Mouse (Mus musculus): Measurements from ENCODE around the gene Slc9a5. TPM values are rescaled to one million over a fixed set of nuclear protein-coding genes. Genes with fewer than 3 reads are reported as not detected.

The Slc9a5 gene
- total and polyA plus RNA-seq, 3 experiments: 0.49 to 0.99 (median 0.68) TPM

DNA sequence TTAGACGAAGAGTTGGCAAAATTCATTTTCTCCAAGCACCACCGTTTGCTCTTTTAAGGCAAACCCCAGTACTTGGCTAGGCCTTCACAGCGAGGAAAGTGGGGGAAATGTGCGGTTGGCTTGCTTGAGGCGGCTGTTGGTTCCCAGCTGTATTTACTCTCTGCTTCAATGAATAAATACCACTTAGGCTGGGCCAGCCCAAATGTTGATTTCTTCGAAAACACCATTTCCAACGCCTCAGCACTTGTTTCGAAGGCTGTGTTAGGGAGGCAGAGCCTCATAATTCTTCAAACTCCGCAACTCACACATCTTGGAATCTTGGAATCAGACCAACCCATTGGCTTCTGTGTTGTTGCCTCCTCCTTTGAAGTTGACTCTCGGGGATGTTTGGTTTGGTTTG is 57.8 kb downstream of the Slc9a5 start:
- Histone ChIP-seq H3K4me1 (ENCODE audit: insufficient read depth, low read depth, low read length) (no peaks in the 10 kb centered on the region), H3K4me3 (ENCODE audit: low read depth, low read length) (no peak overlapping the region), H3K36me3 (replicated peaks) (no peaks in the 10 kb centered on the region), H3K27me3 (ENCODE audit: insufficient read depth, low read length) (peaks cover 6% of the 10 kb centered on the region), H3K9me3 (replicated peaks) (no peaks in the 10 kb centered on the region)
- ATAC-seq (ENCODE audit: extremely low read depth, insufficient number of reproducible peaks, low FRiP score, poor library complexity, severe bottlenecking) (no peak), DNase-seq (ENCODE audit: low spot score) (no peak)
- TF ChIP-seq GATA2 (IDR thresholded peaks at IDR 0.05; ENCODE audit: borderline replicate concordance, low read depth, low read length) (no peak), TAL1 (conservative IDR thresholded peaks at IDR 0.05; ENCODE audit: low read depth, low read length) (no peak), CTCF (IDR thresholded peaks at IDR 0.05; ENCODE audit: low read depth, low read length) (no peak), POLR2AphosphoS5 (IDR thresholded peaks at IDR 0.05; ENCODE audit: insufficient replicate concordance, low read depth, low read length) (no peak), GATA1 (IDR thresholded peaks at IDR 0.05; ENCODE audit: borderline replicate concordance, low read length) (no peak)

DNA sequence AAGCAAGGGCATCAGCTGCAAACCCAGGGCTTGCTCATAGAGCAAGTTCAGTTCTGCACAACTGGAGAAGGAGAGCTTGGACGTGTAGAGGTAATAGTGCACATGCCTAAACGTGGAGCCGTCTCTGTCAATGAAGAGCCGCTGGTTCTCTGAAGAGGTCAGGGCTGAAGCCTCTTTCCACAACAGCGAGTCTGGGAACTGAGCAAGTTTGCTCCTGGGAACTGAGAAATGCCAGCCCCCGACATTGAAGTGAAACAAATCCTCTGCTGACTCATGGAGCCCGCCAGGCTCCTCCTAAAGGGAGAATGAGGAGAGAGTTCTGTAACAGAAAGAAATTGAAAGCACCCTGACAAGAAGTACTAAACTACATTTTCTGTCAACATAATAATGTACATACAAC is 59.7 kb downstream of the Slc9a5 start:
- Histone ChIP-seq H3K4me3 (ENCODE audit: low read depth, low read length) (no peak overlapping the region), H3K27me3 (ENCODE audit: insufficient read depth, low read length) (peaks cover 6% of the 10 kb centered on the region; the same call in 1 of the 2 replicates), H3K9me3 (replicated peaks) (no peaks in the 10 kb centered on the region), H3K36me3 (replicated peaks) (no peaks in the 10 kb centered on the region), H3K4me1 (ENCODE audit: insufficient read depth, low read depth, low read length) (no peaks in the 10 kb centered on the region)
- no peak for TF ChIP-seq GATA2 (IDR thresholded peaks at IDR 0.05; ENCODE audit: borderline replicate concordance, low read depth, low read length)
- TF ChIP-seq CTCF (IDR thresholded peaks at IDR 0.05; ENCODE audit: low read depth, low read length): no peak
- TF ChIP-seq POLR2AphosphoS5 (IDR thresholded peaks at IDR 0.05; ENCODE audit: insufficient replicate concordance, low read depth, low read length): no peak
- no peak for TF ChIP-seq TAL1 (conservative IDR thresholded peaks at IDR 0.05; ENCODE audit: low read depth, low read length)
- no peak for TF ChIP-seq GATA1 (IDR thresholded peaks at IDR 0.05; ENCODE audit: borderline replicate concordance, low read length)
- no peak for DNase-seq (ENCODE audit: low spot score)
- no peak for ATAC-seq (ENCODE audit: extremely low read depth, insufficient number of reproducible peaks, low FRiP score, poor library complexity, severe bottlenecking)

DNA sequence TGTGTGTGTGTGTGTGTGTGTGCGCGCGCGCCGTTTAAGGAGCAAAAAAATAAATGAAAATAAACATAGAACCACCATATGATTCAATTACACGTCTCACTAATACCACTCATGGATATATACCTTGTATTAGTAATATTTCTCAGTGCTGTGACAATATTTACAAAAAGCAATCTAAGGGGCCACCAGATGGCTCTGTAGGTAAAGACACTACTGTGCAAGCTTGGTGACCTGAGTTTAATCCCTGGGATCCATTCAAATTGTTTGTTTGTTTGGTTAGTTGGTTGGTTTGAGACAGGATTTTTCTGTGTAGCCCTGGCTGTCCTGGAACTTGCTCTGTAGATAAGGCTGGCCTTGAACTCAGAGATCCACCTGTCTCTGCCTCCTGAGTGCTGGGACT is 61.3 kb downstream of the Slc9a5 start:
- no peaks in the 10 kb centered on the region for H3K9me3 ChIP-seq (replicated peaks)
- H3K4me3 ChIP-seq (ENCODE audit: low read depth, low read length): no peak overlapping the region
- H3K36me3 ChIP-seq (replicated peaks): no peaks in the 10 kb centered on the region
- no peaks in the 10 kb centered on the region for H3K4me1 ChIP-seq (ENCODE audit: insufficient read depth, low read depth, low read length)
- DNase-seq (ENCODE audit: low spot score) (no peak), ATAC-seq (ENCODE audit: extremely low read depth, insufficient number of reproducible peaks, low FRiP score, poor library complexity, severe bottlenecking) (no peak)
- TF ChIP-seq GATA2 (IDR thresholded peaks at IDR 0.05; ENCODE audit: borderline replicate concordance, low read depth, low read length) (no peak), CTCF (IDR thresholded peaks at IDR 0.05; ENCODE audit: low read depth, low read length) (no peak), POLR2AphosphoS5 (IDR thresholded peaks at IDR 0.05; ENCODE audit: insufficient replicate concordance, low read depth, low read length) (no peak), TAL1 (conservative IDR thresholded peaks at IDR 0.05; ENCODE audit: low read depth, low read length) (no peak), GATA1 (IDR thresholded peaks at IDR 0.05; ENCODE audit: borderline replicate concordance, low read length) (no peak)
- H3K27me3 ChIP-seq (ENCODE audit: insufficient read depth, low read length): peaks cover 6% of the 10 kb centered on the region; the same call in 1 of the 2 replicates

DNA sequence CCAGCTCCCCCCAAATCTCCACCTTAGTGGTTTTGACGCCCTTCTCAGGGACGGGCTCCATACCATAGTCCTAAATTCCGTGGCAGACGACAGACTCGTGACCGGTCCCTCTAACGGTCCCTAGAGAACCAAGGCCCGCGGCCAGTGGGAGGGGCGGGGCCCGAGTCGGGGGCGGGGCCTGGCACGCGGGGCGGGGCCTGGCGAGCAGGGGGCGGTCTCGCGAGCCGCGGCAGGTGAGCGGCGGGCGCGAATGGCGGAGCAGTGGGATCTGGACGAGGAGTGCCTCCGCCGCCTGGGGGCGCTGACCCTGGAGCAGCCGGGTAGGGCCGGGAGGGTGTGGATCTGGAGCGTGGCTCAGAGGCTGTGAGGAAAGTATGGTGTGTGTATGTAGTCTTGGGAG is 64.7 kb downstream of the Slc9a5 start, which contains the start of the genes Kctd19 and Lrrc36:
Gene Kctd19 (minus strand): TSS at position 112 of the 400 bp plus-strand sequence.
Gene Lrrc36 (plus strand): TSS at position 181 of the 400 bp plus-strand sequence.
- no peaks in the 10 kb centered on the region for H3K9me3 ChIP-seq (replicated peaks)
- H3K4me3 ChIP-seq (ENCODE audit: low read depth, low read length): no peak within 1 kb of the TSS
- ATAC-seq (ENCODE audit: extremely low read depth, insufficient number of reproducible peaks, low FRiP score, poor library complexity, severe bottlenecking) (no peak), DNase-seq (ENCODE audit: low spot score) (no peak)
- no peaks in the 10 kb centered on the region for H3K4me1 ChIP-seq (ENCODE audit: insufficient read depth, low read depth, low read length)
- no peaks in the 10 kb centered on the region for H3K36me3 ChIP-seq (replicated peaks)
- TF ChIP-seq GATA2 (IDR thresholded peaks at IDR 0.05; ENCODE audit: borderline replicate concordance, low read depth, low read length): no peak
- 0 out of 2 replicates have a peak, but pooled peaks cover under 1% of the 10 kb centered on the region for H3K27me3 ChIP-seq (ENCODE audit: insufficient read depth, low read length)

DNA sequence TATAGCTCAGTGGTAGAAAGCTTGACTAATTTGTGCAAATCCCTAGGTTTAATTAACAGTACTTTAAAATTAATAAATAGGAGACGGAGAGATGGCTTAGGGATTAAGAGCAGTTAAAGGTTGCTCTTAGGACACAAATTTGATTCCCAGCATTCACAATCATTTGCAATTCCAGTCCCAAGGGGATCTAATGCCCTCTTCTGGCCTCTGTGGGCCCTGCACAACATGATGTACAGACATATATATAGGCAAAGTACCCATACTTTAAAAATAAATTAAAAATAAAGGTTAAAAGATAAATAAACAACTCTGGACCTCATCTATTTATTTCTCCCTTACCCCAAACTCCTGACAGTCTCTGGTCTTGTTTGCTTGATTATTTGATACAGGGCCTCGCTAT is 70.3 kb downstream of the Slc9a5 start:
- DNase-seq (ENCODE audit: low spot score) (no peak), ATAC-seq (ENCODE audit: extremely low read depth, insufficient number of reproducible peaks, low FRiP score, poor library complexity, severe bottlenecking) (no peak)
- no peak overlapping the region for H3K4me3 ChIP-seq (ENCODE audit: low read depth, low read length)
- TF ChIP-seq TAL1 (conservative IDR thresholded peaks at IDR 0.05; ENCODE audit: low read depth, low read length): no peak
- no peak for TF ChIP-seq GATA2 (IDR thresholded peaks at IDR 0.05; ENCODE audit: borderline replicate concordance, low read depth, low read length)
- no peak for TF ChIP-seq POLR2AphosphoS5 (IDR thresholded peaks at IDR 0.05; ENCODE audit: insufficient replicate concordance, low read depth, low read length)
- TF ChIP-seq GATA1 (IDR thresholded peaks at IDR 0.05; ENCODE audit: borderline replicate concordance, low read length): no peak
- TF ChIP-seq CTCF (IDR thresholded peaks at IDR 0.05; ENCODE audit: low read depth, low read length): no peak
- no peaks in the 10 kb centered on the region for H3K9me3 ChIP-seq (replicated peaks)
- peaks cover 4% of the 10 kb centered on the region; the same call in 1 of the 2 replicates for H3K27me3 ChIP-seq (ENCODE audit: insufficient read depth, low read length)
- H3K36me3 ChIP-seq (replicated peaks): no peaks in the 10 kb centered on the region
- no peaks in the 10 kb centered on the region for H3K4me1 ChIP-seq (ENCODE audit: insufficient read depth, low read depth, low read length)

Other genes starting within 250 kb of the Slc9a5 start
Only the 20 nearest of the 22 such genes appear.
- gene Cbfb, start 178.2 kb upstream of the Slc9a5 start, total RNA-seq (2014; fragmentation: Nextera tagmentation): 81.9 and 84.2 TPM in 2 replicates
- 175 and 182 TPM in 2 replicates for gene Cbfb, start 178.2 kb upstream of the Slc9a5 start, total RNA-seq (2017)
- 31.4 and 33.5 TPM in 2 replicates for gene Cbfb, start 178.2 kb upstream of the Slc9a5 start, polyA plus RNA-seq (2012)
- 35.2 and 37.5 TPM in 2 replicates for gene D230025D16Rik, start 123.7 kb upstream of the Slc9a5 start, total RNA-seq (2014; fragmentation: Nextera tagmentation)
- gene D230025D16Rik, start 123.7 kb upstream of the Slc9a5 start, total RNA-seq (2017): 27.2 and 28.8 TPM in 2 replicates
- gene D230025D16Rik, start 123.7 kb upstream of the Slc9a5 start, polyA plus RNA-seq (2012): 4.0 and 5.0 TPM in 2 replicates
- 4.8 and 5.9 TPM in 2 replicates for gene B3gnt9, start 93.7 kb upstream of the Slc9a5 start, total RNA-seq (2014; fragmentation: Nextera tagmentation)
- 6.2 and 7.4 TPM in 2 replicates for gene B3gnt9, start 93.7 kb upstream of the Slc9a5 start, total RNA-seq (2017)
- 4.4 and 7.0 TPM in 2 replicates for gene B3gnt9, start 93.7 kb upstream of the Slc9a5 start, polyA plus RNA-seq (2012)
- gene Tradd, start 84.2 kb upstream of the Slc9a5 start, total RNA-seq (2014; fragmentation: Nextera tagmentation): 12.5 and 14.2 TPM in 2 replicates
- gene Tradd, start 84.2 kb upstream of the Slc9a5 start, total RNA-seq (2017): 20.8 and 23.4 TPM in 2 replicates
- gene Tradd, start 84.2 kb upstream of the Slc9a5 start, polyA plus RNA-seq (2012): 27.9 and 30.0 TPM in 2 replicates
- gene Fbxl8, start 84.2 kb upstream of the Slc9a5 start, total RNA-seq (2014; fragmentation: Nextera tagmentation): 6.8 and 8.0 TPM in 2 replicates
- 6.0 and 6.9 TPM in 2 replicates for gene Fbxl8, start 84.2 kb upstream of the Slc9a5 start, total RNA-seq (2017)
- 8.9 and 9.6 TPM in 2 replicates for gene Fbxl8, start 84.2 kb upstream of the Slc9a5 start, polyA plus RNA-seq (2012)
- 0.49 and 0.68 TPM in 2 replicates for gene Hsf4, start 79.0 kb upstream of the Slc9a5 start, total RNA-seq (2014; fragmentation: Nextera tagmentation)
- gene Hsf4, start 79.0 kb upstream of the Slc9a5 start, total RNA-seq (2017): 0.70 and 0.93 TPM in 2 replicates
- gene Hsf4, start 79.0 kb upstream of the Slc9a5 start, polyA plus RNA-seq (2012): 0.33 and 0.39 TPM in 2 replicates
- 0.39 and 0.60 TPM in 2 replicates for gene Nol3, start 72.7 kb upstream of the Slc9a5 start, total RNA-seq (2014; fragmentation: Nextera tagmentation)
- 0.41 and 0.49 TPM in 2 replicates for gene Nol3, start 72.7 kb upstream of the Slc9a5 start, total RNA-seq (2017)
- gene Nol3, start 72.7 kb upstream of the Slc9a5 start, polyA plus RNA-seq (2012): 0.60 and 0.77 TPM in 2 replicates
- gene 4931428F04Rik, start 59.0 kb upstream of the Slc9a5 start, total RNA-seq (2014; fragmentation: Nextera tagmentation): 7.8 and 9.0 TPM in 2 replicates
- gene 4931428F04Rik, start 59.0 kb upstream of the Slc9a5 start, total RNA-seq (2017): 2.6 and 2.8 TPM in 2 replicates
- gene 4931428F04Rik, start 59.0 kb upstream of the Slc9a5 start, polyA plus RNA-seq (2012): 1.5 and 2.0 TPM in 2 replicates
- 1.4 and 3.2 TPM in 2 replicates for gene Exoc3l, start 52.7 kb upstream of the Slc9a5 start, total RNA-seq (2014; fragmentation: Nextera tagmentation)
- 1.5 and 2.8 TPM in 2 replicates for gene Exoc3l, start 52.7 kb upstream of the Slc9a5 start, total RNA-seq (2017)
- 2.6 and 2.7 TPM in 2 replicates for gene Exoc3l, start 52.7 kb upstream of the Slc9a5 start, polyA plus RNA-seq (2012)
- gene E2f4, start 51.2 kb upstream of the Slc9a5 start, total RNA-seq (2014; fragmentation: Nextera tagmentation): 228 and 274 TPM in 2 replicates
- gene E2f4, start 51.2 kb upstream of the Slc9a5 start, total RNA-seq (2017): 40.1 and 42.5 TPM in 2 replicates
- 69.8 and 79.2 TPM in 2 replicates for gene E2f4, start 51.2 kb upstream of the Slc9a5 start, polyA plus RNA-seq (2012)
- 2.2 and 3.5 TPM in 2 replicates for gene Elmo3, start 43.2 kb upstream of the Slc9a5 start, total RNA-seq (2014; fragmentation: Nextera tagmentation)
- gene Elmo3, start 43.2 kb upstream of the Slc9a5 start, total RNA-seq (2017): 0.49 and 1.6 TPM in 2 replicates
- gene Elmo3, start 43.2 kb upstream of the Slc9a5 start, polyA plus RNA-seq (2012): 0.63 and 0.76 TPM in 2 replicates
- gene Lrrc29, start 22.6 kb upstream of the Slc9a5 start, total RNA-seq (2014; fragmentation: Nextera tagmentation): 12.3 and 15.5 TPM in 2 replicates
- 4.6 and 4.8 TPM in 2 replicates for gene Lrrc29, start 22.6 kb upstream of the Slc9a5 start, total RNA-seq (2017)
- gene Lrrc29, start 22.6 kb upstream of the Slc9a5 start, polyA plus RNA-seq (2012): 1.3 and 1.6 TPM in 2 replicates
- gene Tmem208, start 22.5 kb upstream of the Slc9a5 start, total RNA-seq (2014; fragmentation: Nextera tagmentation): 26.7 and 35.5 TPM in 2 replicates
- 37.8 and 54.5 TPM in 2 replicates for gene Tmem208, start 22.5 kb upstream of the Slc9a5 start, total RNA-seq (2017)
- 19.5 and 25.2 TPM in 2 replicates for gene Tmem208, start 22.5 kb upstream of the Slc9a5 start, polyA plus RNA-seq (2012)
- gene Fhod1, start 890 bp upstream of the Slc9a5 start, total RNA-seq (2014; fragmentation: Nextera tagmentation): 2.3 and 4.7 TPM in 2 replicates
- gene Fhod1, start 890 bp upstream of the Slc9a5 start, total RNA-seq (2017): 1.7 and 3.3 TPM in 2 replicates
- gene Fhod1, start 890 bp upstream of the Slc9a5 start, polyA plus RNA-seq (2012): 6.0 and 6.1 TPM in 2 replicates
- not detected in 2 replicates for gene Plekhg4, start 24.4 kb downstream of the Slc9a5 start, total RNA-seq (2014; fragmentation: Nextera tagmentation)
- gene Plekhg4, start 24.4 kb downstream of the Slc9a5 start, total RNA-seq (2017): 0.11 TPM in 1 of 2 replicates, not detected in the other
- gene Plekhg4, start 24.4 kb downstream of the Slc9a5 start, polyA plus RNA-seq (2012): 0.01 TPM in 1 of 2 replicates, not detected in the other
- not detected in 2 replicates for gene Kctd19, start 64.7 kb downstream of the Slc9a5 start, total RNA-seq (2014; fragmentation: Nextera tagmentation)
- gene Kctd19, start 64.7 kb downstream of the Slc9a5 start, total RNA-seq (2017): not detected in 2 replicates
- not detected in 2 replicates for gene Kctd19, start 64.7 kb downstream of the Slc9a5 start, polyA plus RNA-seq (2012)
- gene Lrrc36, start 64.7 kb downstream of the Slc9a5 start, total RNA-seq (2014; fragmentation: Nextera tagmentation): not detected in 2 replicates
- gene Lrrc36, start 64.7 kb downstream of the Slc9a5 start, total RNA-seq (2017): not detected in 2 replicates
- gene Lrrc36, start 64.7 kb downstream of the Slc9a5 start, polyA plus RNA-seq (2012): not detected in 2 replicates
- gene Tppp3, start 122.7 kb downstream of the Slc9a5 start, total RNA-seq (2014; fragmentation: Nextera tagmentation): not detected in 2 replicates
- gene Tppp3, start 122.7 kb downstream of the Slc9a5 start, total RNA-seq (2017): not detected in 2 replicates
- not detected in 2 replicates for gene Tppp3, start 122.7 kb downstream of the Slc9a5 start, polyA plus RNA-seq (2012)
- gene Zdhhc1, start 148.1 kb downstream of the Slc9a5 start, total RNA-seq (2014; fragmentation: Nextera tagmentation): not detected in 2 replicates
- gene Zdhhc1, start 148.1 kb downstream of the Slc9a5 start, total RNA-seq (2017): 0.16 and 0.29 TPM in 2 replicates
- 0.02 and 0.03 TPM in 2 replicates for gene Zdhhc1, start 148.1 kb downstream of the Slc9a5 start, polyA plus RNA-seq (2012)
- not detected in 2 replicates for gene Hsd11b2, start 169.9 kb downstream of the Slc9a5 start, total RNA-seq (2014; fragmentation: Nextera tagmentation)
- not detected in 2 replicates for gene Hsd11b2, start 169.9 kb downstream of the Slc9a5 start, total RNA-seq (2017)
- gene Hsd11b2, start 169.9 kb downstream of the Slc9a5 start, polyA plus RNA-seq (2012): not detected in 2 replicates

All from G1E (cell line).